Mouse (Mus musculus) intestine, embryonic 16.5 days (tissue): ENCODE results near the gene Olfr1309. TPM values are rescaled to one million over a fixed set of nuclear protein-coding genes. Genes with fewer than 3 reads are reported as not detected.
"Not testable (repeated sequence)": the region's sequence is repeated elsewhere in the genome, so short reads cannot be mapped to it uniquely, and the experiment has no call there.

Source experiments
- ATAC-seq: fragments of 200-750 bp; cut with Nextera tagmentation; 2 replicates; pipeline ENCODE4 v1.8.0; 2017; ENCODE audit warnings: moderate TSS enrichment, moderate library complexity
- H3K27ac ChIP-seq: fragments of 300-500 bp; sonication (generic); 2 replicates; pipeline ENCODE4 v1.5.1; 2014; ENCODE audit warnings: mild to moderate bottlenecking, low read length
- H3K27me3 ChIP-seq: fragments of 300-500 bp; sonication (generic); replicated peaks from 2 replicates; pipeline ENCODE4 v1.6.1; 2014; ENCODE audit warnings: low read length, control low read depth, mixed read lengths; ENCODE audit not compliant: control insufficient read depth, insufficient read depth
- H3K36me3 ChIP-seq: fragments of 300-500 bp; sonication (generic); 2 replicates; pipeline ENCODE4 v1.6.1; 2014; ENCODE audit warnings: low read length, control low read depth; ENCODE audit not compliant: control insufficient read depth, insufficient read depth
- H3K4me1 ChIP-seq: fragments of 300-500 bp; sonication (generic); 2 replicates; pipeline ENCODE4 v1.6.1; 2014; ENCODE audit warnings: low read length, control low read depth, mixed read lengths; ENCODE audit not compliant: control insufficient read depth, insufficient read depth
- H3K4me2 ChIP-seq: fragments of 300-500 bp; sonication (generic); 2 replicates; pipeline ENCODE4 v1.6.1; 2014; ENCODE audit warnings: low read depth, low read length, control low read depth
- H3K4me3 ChIP-seq: fragments of 300-500 bp; sonication (generic); 2 replicates; pipeline ENCODE4 v1.5.1; 2014; ENCODE audit warnings: mild to moderate bottlenecking, low read length
- H3K9ac ChIP-seq: fragments of 300-500 bp; sonication (generic); 2 replicates; pipeline ENCODE4 v1.6.1; 2014; ENCODE audit warnings: low read depth, low read length
- H3K9me3 ChIP-seq: fragments of 300-500 bp; sonication (generic); 2 replicates; pipeline ENCODE4 v1.6.1; 2016; ENCODE audit warnings: low read length, control low read depth; ENCODE audit not compliant: control insufficient read depth
- WGBS: fragments of 180-500 bp; shearing (Covaris S2); extraction: QIAGEN DNeasy Blood & Tissue Kit; methylation state at CpG from one replicate; pipeline ENCODE4 v1.1.7; 2014; 5-methylcytosine and 5-hydroxymethylcytosine counted together
- polyA plus RNA-seq: library from polyadenylated mRNA; unstranded; fragments of >200 nt; fragmentation: Nextera tagmentation; extraction: Ambion mirVana; gene quantifications from 2 replicates; pipeline ENCODE4 v1.2.1, GENCODE M21; 2015

Gene Olfr1309
- polyA plus RNA-seq: not detected in 2 replicates

DNA sequence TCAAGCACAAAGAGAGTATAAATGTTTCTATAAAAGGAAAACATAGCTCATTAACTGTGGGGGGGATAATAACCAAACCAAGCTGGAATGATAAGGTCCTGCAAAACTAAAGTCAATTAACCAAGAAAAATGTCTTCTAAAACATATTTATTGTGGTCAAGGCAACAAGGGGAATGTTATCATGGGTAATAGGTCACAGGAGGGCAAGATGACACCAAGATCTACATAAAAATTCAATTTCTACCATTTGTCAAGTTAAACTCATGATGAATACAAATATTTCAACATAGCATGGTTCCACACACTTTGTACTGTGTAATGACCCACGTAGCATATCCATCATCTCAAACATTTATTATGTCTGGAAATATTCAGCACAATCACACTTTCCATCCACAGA is at the start of gene Olfr1309:
TSS of gene Olfr1309 (minus strand) at position 101 of the 400 bp plus-strand sequence.
- H3K9ac ChIP-seq: no peak within 1 kb of the TSS
- no peak within 1 kb of the TSS for H3K4me2 ChIP-seq
- no peaks in the 10 kb centered on the region for H3K27me3 ChIP-seq
- H3K4me3 ChIP-seq: no peak within 1 kb of the TSS
- no peak within 1 kb of the TSS for H3K27ac ChIP-seq
- no peaks in the 10 kb centered on the region for H3K4me1 ChIP-seq
- 53% methylated on average over 1 of the region's 1 CpGs for WGBS
- no peaks in the 10 kb centered on the region for H3K9me3 ChIP-seq
- no peak for ATAC-seq
- H3K36me3 ChIP-seq: no peaks in the 10 kb centered on the region

DNA sequence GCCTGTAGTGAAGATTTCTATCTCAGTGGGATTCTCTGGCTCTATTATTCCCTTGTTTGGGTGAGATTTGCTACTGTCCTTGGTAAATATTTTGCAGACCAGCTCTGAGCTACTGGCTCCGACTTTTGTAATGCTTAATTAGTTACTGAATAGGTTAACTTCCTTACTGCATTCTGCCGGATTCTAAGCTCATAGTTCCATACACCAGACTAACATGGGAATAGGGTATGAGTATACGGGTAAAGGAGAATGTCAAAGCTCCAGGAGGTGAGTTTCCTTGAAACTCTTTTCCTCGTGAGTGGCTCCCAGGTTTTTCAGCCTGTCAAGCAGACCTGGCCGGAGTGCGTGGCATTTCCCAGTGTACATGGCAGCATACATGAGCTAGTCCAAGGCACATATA is 36.9 kb upstream of the Olfr1309 start:
- not testable (repeated sequence) for H3K36me3 ChIP-seq, H3K4me1 ChIP-seq, H3K4me3 ChIP-seq, ATAC-seq, H3K27ac ChIP-seq, H3K9me3 ChIP-seq, H3K9ac ChIP-seq, H3K4me2 ChIP-seq, H3K27me3 ChIP-seq
- 41% methylated on average over 6 of the region's 6 CpGs for WGBS

DNA sequence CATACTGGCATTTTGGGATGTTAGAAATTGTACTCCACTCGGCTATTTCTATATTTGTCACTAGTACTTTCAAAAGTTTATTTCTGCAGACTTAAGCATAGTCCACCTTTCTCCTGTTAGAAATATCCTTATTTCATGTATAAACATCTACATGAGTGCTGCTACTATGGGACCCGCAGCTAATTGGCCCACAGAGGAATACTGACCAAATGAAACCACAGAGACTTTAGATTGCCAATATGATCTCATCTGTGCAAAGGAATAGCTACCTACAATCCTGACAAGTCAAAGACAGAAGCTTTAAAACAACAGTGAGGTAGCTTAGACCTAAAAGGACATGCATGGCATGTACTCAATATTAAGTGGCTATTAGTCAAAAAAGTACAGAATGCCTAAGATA is 34.2 kb upstream of the Olfr1309 start, which contains the start of gene Olfr1311:
TSS of gene Olfr1311 (minus strand) at position 101 of the 400 bp plus-strand sequence.
- WGBS: 90% methylated on average over 2 of the region's 2 CpGs
- H3K9me3 ChIP-seq: no peaks in the 10 kb centered on the region
- H3K4me1 ChIP-seq: no peaks in the 10 kb centered on the region
- H3K27me3 ChIP-seq: no peaks in the 10 kb centered on the region
- no peak within 1 kb of the TSS for H3K4me3 ChIP-seq
- no peak within 1 kb of the TSS for H3K4me2 ChIP-seq
- no peak within 1 kb of the TSS for H3K9ac ChIP-seq
- no peaks in the 10 kb centered on the region for H3K36me3 ChIP-seq
- no peak within 1 kb of the TSS for H3K27ac ChIP-seq
- no peak for ATAC-seq

GRCm38 (mm10) chr2:112014900-112015299 is 24.8 kb upstream of the Olfr1309 start:
- 83% methylated on average over 3 of the region's 3 CpGs for WGBS
- Histone ChIP-seq H3K4me3 (no peak overlapping the region), H3K9me3 (no peaks in the 10 kb centered on the region), H3K4me1 (no peaks in the 10 kb centered on the region), H3K27ac (no peak overlapping the region), H3K9ac (no peak overlapping the region), H3K4me2 (no peak overlapping the region), H3K27me3 (no peaks in the 10 kb centered on the region), H3K36me3 (no peaks in the 10 kb centered on the region)
- ATAC-seq: no peak

GRCm38 (mm10) chr2:112012608-112013007 is 22.5 kb upstream of the Olfr1309 start, which contains the start of gene Olfr1310:
TSS of gene Olfr1310 (minus strand) at chr2:112012708.
- H3K27me3 ChIP-seq: no peaks in the 10 kb centered on the region
- no peaks in the 10 kb centered on the region for H3K4me1 ChIP-seq
- no peak within 1 kb of the TSS for H3K4me2 ChIP-seq
- no peak within 1 kb of the TSS for H3K27ac ChIP-seq
- H3K9me3 ChIP-seq: no peaks in the 10 kb centered on the region
- no peak within 1 kb of the TSS for H3K9ac ChIP-seq
- no peak within 1 kb of the TSS for H3K4me3 ChIP-seq
- ATAC-seq: no peak
- H3K36me3 ChIP-seq: no peaks in the 10 kb centered on the region

DNA sequence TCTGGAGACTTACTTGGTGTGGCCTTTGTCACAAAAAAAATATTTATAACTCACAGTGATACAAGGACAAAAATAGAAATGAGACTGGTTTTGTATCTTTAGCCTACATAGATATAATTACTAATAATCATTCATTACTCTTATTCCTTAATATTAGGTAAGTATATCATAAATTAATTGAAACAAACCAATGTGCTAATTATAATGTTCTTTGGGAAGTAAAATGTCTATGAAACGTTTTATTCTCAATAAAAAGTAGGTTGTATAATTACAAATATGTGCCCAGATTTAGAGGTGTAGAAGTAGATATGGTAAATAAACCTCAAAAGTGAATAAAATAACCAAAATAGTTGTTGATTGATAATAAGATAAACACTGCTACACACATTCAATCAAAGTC is 25.2 kb downstream of the Olfr1309 start, which contains the start of gene Olfr1308:
TSS of gene Olfr1308 (minus strand) at position 101 of the 400 bp plus-strand sequence.
- Histone ChIP-seq H3K27ac (no peak within 1 kb of the TSS), H3K9ac (no peak within 1 kb of the TSS), H3K4me2 (no peak within 1 kb of the TSS), H3K27me3 (no peaks in the 10 kb centered on the region), H3K4me3 (no peak within 1 kb of the TSS), H3K4me1 (no peaks in the 10 kb centered on the region), H3K9me3 (no peaks in the 10 kb centered on the region), H3K36me3 (no peaks in the 10 kb centered on the region)
- no peak for ATAC-seq
- 47% methylated on average over 1 of the region's 1 CpGs for WGBS

DNA sequence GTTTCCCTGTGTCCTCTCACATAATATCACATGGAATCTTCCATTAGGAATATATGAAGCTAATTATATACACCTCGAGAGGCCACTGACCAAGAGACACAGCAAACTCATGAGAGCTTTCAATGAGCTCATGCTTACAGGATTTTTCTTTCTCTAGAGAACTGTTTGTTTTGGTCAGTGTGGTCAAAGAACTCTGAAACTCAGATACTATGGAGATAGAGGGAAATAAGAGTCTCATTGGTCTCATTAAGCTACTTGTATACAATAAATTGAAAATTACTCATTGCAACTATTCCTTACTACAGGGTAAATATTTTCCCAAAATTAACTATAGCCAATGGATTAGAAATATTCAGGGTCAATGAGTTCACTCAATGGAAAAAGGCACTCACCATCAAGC is 40.7 kb downstream of the Olfr1309 start, which contains the start of gene Olfr1307:
TSS of gene Olfr1307 (minus strand) at position 101 of the 400 bp plus-strand sequence.
- Histone ChIP-seq H3K27ac (no peak within 1 kb of the TSS), H3K27me3 (no peaks in the 10 kb centered on the region), H3K9me3 (no peaks in the 10 kb centered on the region), H3K4me1 (no peaks in the 10 kb centered on the region), H3K9ac (no peak within 1 kb of the TSS), H3K36me3 (no peaks in the 10 kb centered on the region), H3K4me2 (no peak within 1 kb of the TSS), H3K4me3 (no peak within 1 kb of the TSS)
- no peak for ATAC-seq
- WGBS: 82% methylated on average over 1 of the region's 1 CpGs

Other genes with a start within 250 kb of the Olfr1309 start
- gene Olfr1301, start 239.3 kb downstream of the Olfr1309 start, polyA plus RNA-seq: not detected in 2 replicates
- not detected in 2 replicates for gene Olfr1302, start 212.9 kb downstream of the Olfr1309 start, polyA plus RNA-seq
- gene Olfr1303, start 169.9 kb downstream of the Olfr1309 start, polyA plus RNA-seq: not detected in 2 replicates
- gene Olfr1305, start 113.1 kb downstream of the Olfr1309 start, polyA plus RNA-seq: not detected in 2 replicates
- not detected in 2 replicates for gene Olfr1306, start 74.0 kb downstream of the Olfr1309 start, polyA plus RNA-seq
- gene Olfr1307, start 40.8 kb downstream of the Olfr1309 start, polyA plus RNA-seq: not detected in 2 replicates
- gene Olfr1308, start 25.3 kb downstream of the Olfr1309 start, polyA plus RNA-seq: not detected in 2 replicates
- gene Olfr1310, start 22.4 kb upstream of the Olfr1309 start, polyA plus RNA-seq: not detected in 2 replicates
- gene Olfr1311, start 34.1 kb upstream of the Olfr1309 start, polyA plus RNA-seq: not detected in 2 replicates
- not detected in 2 replicates for gene Olfr1312, start 60.0 kb upstream of the Olfr1309 start, polyA plus RNA-seq
- gene Olfr1313, start 87.6 kb upstream of the Olfr1309 start, polyA plus RNA-seq: not detected in 2 replicates
- not detected in 2 replicates for gene Olfr1314, start 106.5 kb upstream of the Olfr1309 start, polyA plus RNA-seq
- gene Olfr1315-ps1, start 125.2 kb upstream of the Olfr1309 start, polyA plus RNA-seq: not detected in 2 replicates
- not detected in 2 replicates for gene Olfr1316, start 144.7 kb upstream of the Olfr1309 start, polyA plus RNA-seq
- gene Olfr1317, start 150.0 kb upstream of the Olfr1309 start, polyA plus RNA-seq: not detected in 2 replicates
- gene Olfr1318, start 163.9 kb upstream of the Olfr1309 start, polyA plus RNA-seq: not detected in 2 replicates
- gene Lpcat4, start 249.2 kb upstream of the Olfr1309 start, polyA plus RNA-seq: 19.9 and 22.6 TPM in 2 replicates